Mouse (Mus musculus) hindbrain, embryonic 14.5 days (tissue): ENCODE measurements around the gene Sec61a1. TPM values are rescaled to one million over a fixed set of nuclear protein-coding genes. Genes with fewer than 3 reads are reported as not detected.

Source experiments
- ATAC-seq: fragments of 200-750 bp; cut with Nextera tagmentation; 2 replicates; pipeline ENCODE4 v1.8.0; 2017; ENCODE audit warnings: moderate number of reproducible peaks, mild to moderate bottlenecking, moderate TSS enrichment, moderate library complexity; ENCODE audit not compliant: low FRiP score
- DNase-seq: peaks from one replicate; pipeline ENCODE4 v3.0.0-alpha.2; 2015; ENCODE audit warnings: low spot score
- H3K27ac ChIP-seq: fragments of 300-500 bp; sonication (generic); 2 replicates; pipeline ENCODE4 v1.5.1; 2014; ENCODE audit warnings: mild to moderate bottlenecking, moderate library complexity
- H3K27me3 ChIP-seq: fragments of 300-500 bp; sonication (generic); 2 replicates; pipeline ENCODE4 v1.6.1; 2014; ENCODE audit warnings: mild to moderate bottlenecking, low read length, mixed read lengths; ENCODE audit not compliant: control insufficient read depth, insufficient read depth
- H3K36me3 ChIP-seq: fragments of 300-500 bp; sonication (generic); replicated peaks from 2 replicates; pipeline ENCODE4 v1.6.1; 2014; ENCODE audit not compliant: control insufficient read depth, insufficient read depth
- H3K4me1 ChIP-seq: fragments of 300-500 bp; sonication (generic); replicated peaks from 2 replicates; pipeline ENCODE4 v1.6.1; 2014; ENCODE audit warnings: antibody characterized with exemption, low read length, mixed read lengths; ENCODE audit not compliant: control insufficient read depth, insufficient read depth
- H3K4me2 ChIP-seq: fragments of 300-500 bp; sonication (generic); replicated peaks from 2 replicates; pipeline ENCODE4 v1.6.1; 2014; ENCODE audit warnings: mild to moderate bottlenecking, moderate library complexity
- H3K4me3 ChIP-seq: fragments of 300-500 bp; sonication (generic); replicated peaks from 2 replicates; pipeline ENCODE4 v1.5.1; 2014; ENCODE audit warnings: mild to moderate bottlenecking, low read length
- H3K9ac ChIP-seq: fragments of 300-500 bp; sonication (generic); 2 replicates; pipeline ENCODE4 v1.6.1; 2014
- H3K9me3 ChIP-seq: fragments of 300-500 bp; sonication (generic); 2 replicates; pipeline ENCODE4 v1.6.1; 2016; ENCODE audit warnings: low read length; ENCODE audit not compliant: control insufficient read depth
- WGBS: fragments of 180-500 bp; shearing (Covaris S2); extraction: QIAGEN DNeasy Blood & Tissue Kit; methylation state at CpG from one replicate; pipeline ENCODE4 v1.1.7; 2014; 5-methylcytosine and 5-hydroxymethylcytosine counted together
- polyA plus RNA-seq: library from polyadenylated mRNA; unstranded; fragments of >200 nt; fragmentation: Nextera tagmentation; extraction: Ambion mirVana; gene quantifications from 2 replicates; pipeline ENCODE4 v1.2.1, GENCODE M21; 2014

The Sec61a1 gene
- polyA plus RNA-seq, 1 experiment from 2014 or later, result 140 TPM

DNA sequence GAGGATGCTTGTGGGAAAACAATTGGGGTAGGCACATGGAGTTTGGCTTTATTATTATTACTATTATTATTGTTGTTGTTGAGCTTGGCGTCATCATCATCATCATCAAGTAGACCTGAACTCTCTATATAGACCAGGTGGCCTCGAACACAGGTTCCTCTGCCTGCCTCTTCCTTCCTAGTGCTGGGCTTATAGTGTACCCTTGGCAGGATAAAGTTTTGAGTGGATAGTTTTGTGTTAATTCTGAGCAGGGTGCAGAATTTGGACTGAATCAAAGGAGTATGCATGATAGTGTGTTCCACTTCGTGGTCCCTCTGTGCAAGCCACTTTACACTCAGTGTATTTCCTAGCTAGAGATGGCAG lies 18.3 kb downstream of the Sec61a1 start:
- no peaks in the 10 kb centered on the region for H3K27me3 ChIP-seq
- H3K4me1 ChIP-seq, result peaks cover 7% of the 10 kb centered on the region
- DNase-seq (no peak), ATAC-seq (peak; percentile 26; the same call in 1 of the 2 replicates)
- 0 out of 2 replicates have a peak overlapping the region, but pooled peaks have one; percentile 77 for H3K27ac ChIP-seq
- 9% methylated on average over 3 of the region's 3 CpGs for whole genome bisulfite sequencing
- H3K4me2 ChIP-seq, result peak overlapping the region; percentile 95
- peak overlapping the region; percentile 51 for H3K4me3 ChIP-seq
- H3K36me3 ChIP-seq, result peaks cover 56% of the 10 kb centered on the region
- no peak overlapping the region for H3K9ac ChIP-seq
- no peaks in the 10 kb centered on the region for H3K9me3 ChIP-seq

DNA sequence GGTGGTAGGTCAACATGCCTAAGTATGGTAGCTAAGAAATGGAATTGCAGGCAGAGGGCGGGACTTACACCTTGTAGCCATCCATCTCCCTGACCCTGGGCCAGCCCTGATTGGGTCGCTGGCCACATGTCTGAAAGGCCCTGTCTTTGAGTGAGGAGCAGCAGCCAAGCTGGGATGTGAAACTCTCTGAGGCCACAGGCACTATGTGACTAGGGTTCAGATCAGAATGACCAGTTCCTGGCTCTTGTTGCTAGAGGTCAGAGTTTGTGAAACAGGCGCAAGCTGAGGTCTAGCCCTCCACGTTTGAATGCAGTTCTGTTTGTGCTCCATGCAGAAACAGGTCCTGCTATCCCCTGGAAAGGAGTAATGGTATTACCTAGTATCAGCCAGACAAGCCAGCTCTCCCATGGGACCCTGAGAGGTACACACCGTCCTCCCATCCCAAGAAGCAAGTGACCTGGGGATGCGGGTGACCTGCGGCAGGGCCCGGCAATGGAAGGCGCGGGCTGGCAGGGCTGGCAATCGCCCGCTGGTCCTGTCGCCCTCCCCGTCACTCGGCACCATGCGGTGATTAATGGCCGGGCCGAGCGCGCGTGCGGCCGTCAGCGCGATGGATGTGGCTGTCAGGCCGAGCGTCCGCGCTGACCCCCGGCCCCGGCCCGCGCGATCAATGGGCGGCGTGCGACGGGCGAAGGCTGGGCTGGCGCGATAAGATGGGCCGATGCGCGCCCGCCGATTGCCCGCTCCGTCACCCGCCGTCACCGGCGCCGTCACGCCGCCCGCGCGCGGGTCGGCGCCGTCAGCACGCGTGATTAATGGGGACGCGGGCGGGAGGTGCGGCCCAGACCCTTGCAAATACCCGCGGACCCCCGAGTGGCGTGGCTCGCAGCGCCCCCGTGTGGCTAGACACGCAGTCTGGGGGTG lies 19.0 kb downstream of the Sec61a1 start:
- DNase-seq (peak; percentile 87), ATAC-seq (peak; percentile 89)
- WGBS, result 2% methylated on average over 76 of the region's 76 CpGs
- Histone ChIP-seq H3K4me2 (peak overlapping the region; percentile 95), H3K4me3 (peak overlapping the region; percentile 51), H3K27ac (peak overlapping the region; percentile 77), H3K9me3 (no peaks in the 10 kb centered on the region), H3K9ac (peak overlapping the region; percentile 85), H3K4me1 (peaks cover 7% of the 10 kb centered on the region), H3K36me3 (peaks cover 50% of the 10 kb centered on the region), H3K27me3 (no peaks in the 10 kb centered on the region)

DNA sequence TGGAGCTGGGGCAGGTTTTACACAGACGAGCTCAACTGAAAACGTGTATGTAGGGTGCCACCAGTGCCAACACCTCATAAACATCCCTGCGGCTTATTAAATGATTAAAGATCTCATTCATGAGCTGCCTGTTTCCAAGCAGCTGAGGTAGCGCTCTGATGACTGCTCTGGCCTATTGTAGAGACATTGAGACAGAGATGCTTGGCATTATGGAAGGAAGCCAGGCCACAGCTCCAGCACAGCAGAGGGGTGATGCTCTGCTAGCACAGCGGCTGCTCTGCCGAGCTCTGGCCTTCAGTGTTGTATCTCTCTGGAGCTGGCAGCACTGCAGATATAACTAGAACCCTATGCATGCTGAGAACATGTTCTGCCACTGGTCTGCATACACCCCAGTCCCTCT lies 25.0 kb downstream of the Sec61a1 start:
- DNase-seq, result no peak
- Histone ChIP-seq H3K9me3 (no peaks in the 10 kb centered on the region), H3K27me3 (no peaks in the 10 kb centered on the region), H3K4me2 (no peak overlapping the region), H3K27ac (no peak overlapping the region), H3K4me1 (no peaks in the 10 kb centered on the region), H3K4me3 (no peak overlapping the region), H3K9ac (no peak overlapping the region), H3K36me3 (peaks cover 34% of the 10 kb centered on the region)
- no peak for ATAC-seq
- WGBS, result 85% methylated on average over 6 of the region's 6 CpGs

DNA sequence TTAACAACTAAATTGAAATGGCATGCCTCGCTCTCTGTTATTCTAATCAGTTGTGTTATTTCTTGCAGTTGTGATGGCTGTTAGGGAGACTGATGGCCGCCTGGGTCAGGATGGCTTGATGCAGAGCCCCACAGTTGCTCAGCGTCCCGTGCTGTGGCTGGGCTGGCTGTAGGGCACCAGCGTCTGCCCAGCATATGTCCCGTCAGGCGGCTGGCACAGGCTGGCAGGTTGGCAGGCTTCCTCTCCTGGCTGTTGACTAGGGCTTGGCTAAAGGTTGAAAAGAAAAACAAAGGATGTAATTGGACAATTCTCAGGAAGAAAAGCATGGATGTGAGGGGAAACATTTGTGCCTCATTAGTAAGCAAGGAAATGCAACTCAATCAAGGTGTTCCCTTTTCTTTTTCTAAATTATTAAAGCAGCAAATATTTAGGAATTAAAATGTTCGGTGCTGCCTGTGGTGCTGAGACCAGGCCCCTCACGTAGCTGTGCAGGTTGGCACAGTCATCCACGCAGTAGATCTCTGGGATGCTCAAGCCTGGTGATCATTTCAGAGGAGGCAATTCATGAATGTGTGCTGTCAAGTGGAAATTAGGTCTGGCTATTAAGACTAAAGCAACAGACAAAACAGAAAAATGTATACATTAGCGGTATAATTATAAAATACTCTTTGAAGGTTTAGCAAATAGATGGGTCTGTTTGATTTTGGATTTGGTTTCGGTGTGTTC lies 27.9 kb downstream of the Sec61a1 start:
- 77% methylated on average over 12 of the region's 12 CpGs for WGBS
- Histone ChIP-seq H3K9me3 (no peaks in the 10 kb centered on the region), H3K4me1 (no peaks in the 10 kb centered on the region), H3K36me3 (peaks cover 24% of the 10 kb centered on the region), H3K4me2 (no peak overlapping the region), H3K9ac (no peak overlapping the region), H3K27ac (0 out of 2 replicates have a peak overlapping the region, but pooled peaks have one; percentile 16), H3K4me3 (no peak overlapping the region), H3K27me3 (no peaks in the 10 kb centered on the region)
- ATAC-seq, result 0 out of 2 replicates have a peak, but pooled peaks have one; percentile 40
- DNase-seq, result peak; percentile 58

DNA sequence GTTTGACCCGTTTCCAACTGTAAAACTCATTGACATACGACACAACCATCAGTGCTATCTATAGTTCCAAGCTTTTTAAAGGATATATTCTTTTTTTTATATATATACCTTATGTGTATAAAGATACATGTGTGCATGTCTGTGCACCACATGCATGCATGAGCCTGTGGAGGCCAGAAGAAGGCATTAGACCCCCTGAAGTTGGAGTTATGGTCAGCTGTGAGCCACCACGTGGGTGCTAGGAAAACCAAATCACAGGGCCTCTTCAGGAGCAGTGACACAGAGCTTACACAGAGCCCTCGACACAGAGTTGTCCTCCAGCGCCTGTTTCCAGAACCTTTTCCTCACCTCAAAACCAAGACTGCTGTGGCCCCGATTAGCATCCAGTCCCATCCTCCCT lies 28.9 kb downstream of the Sec61a1 start:
- H3K36me3 ChIP-seq, result peaks cover 32% of the 10 kb centered on the region

DNA sequence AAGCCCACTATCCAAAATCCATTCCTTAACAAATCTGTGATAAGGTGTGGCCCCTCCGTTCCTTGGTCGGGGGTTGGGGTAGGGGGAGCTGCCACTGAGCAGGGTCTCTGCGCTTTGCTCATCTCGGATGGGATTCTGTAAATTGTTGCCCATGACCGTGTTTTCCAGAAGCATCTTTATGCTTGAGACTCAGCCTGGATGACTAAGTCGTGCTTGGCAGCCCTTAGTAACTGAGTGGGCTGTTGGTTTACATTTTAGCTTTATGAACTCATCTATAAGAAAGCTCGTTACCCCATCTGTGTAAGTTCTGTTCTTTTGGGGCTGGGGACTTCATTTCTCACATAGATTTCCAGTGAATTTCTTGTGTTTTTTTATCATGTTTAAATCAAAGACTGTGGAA lies 29.7 kb downstream of the Sec61a1 start:
- H3K9ac ChIP-seq, result no peak overlapping the region
- no peak for ATAC-seq
- H3K9me3 ChIP-seq, result no peaks in the 10 kb centered on the region
- no peak overlapping the region for H3K4me3 ChIP-seq
- no peak overlapping the region for H3K4me2 ChIP-seq
- peaks cover 40% of the 10 kb centered on the region for H3K36me3 ChIP-seq
- no peak overlapping the region for H3K27ac ChIP-seq
- H3K4me1 ChIP-seq, result no peaks in the 10 kb centered on the region
- no peak for DNase-seq
- WGBS, result 92% methylated on average over 7 of the region's 7 CpGs
- no peaks in the 10 kb centered on the region for H3K27me3 ChIP-seq

More for the DNA sequence above, 28.9 kb downstream of the Sec61a1 start:
- H3K27me3 ChIP-seq, result no peaks in the 10 kb centered on the region
- H3K27ac ChIP-seq, result no peak overlapping the region
- H3K9me3 ChIP-seq, result no peaks in the 10 kb centered on the region
- 91% methylated on average over 6 of the region's 6 CpGs for WGBS
- ATAC-seq, result no peak
- no peaks in the 10 kb centered on the region for H3K4me1 ChIP-seq
- no peak overlapping the region for H3K4me2 ChIP-seq
- H3K9ac ChIP-seq, result no peak overlapping the region
- DNase-seq, result no peak
- no peak overlapping the region for H3K4me3 ChIP-seq

DNA sequence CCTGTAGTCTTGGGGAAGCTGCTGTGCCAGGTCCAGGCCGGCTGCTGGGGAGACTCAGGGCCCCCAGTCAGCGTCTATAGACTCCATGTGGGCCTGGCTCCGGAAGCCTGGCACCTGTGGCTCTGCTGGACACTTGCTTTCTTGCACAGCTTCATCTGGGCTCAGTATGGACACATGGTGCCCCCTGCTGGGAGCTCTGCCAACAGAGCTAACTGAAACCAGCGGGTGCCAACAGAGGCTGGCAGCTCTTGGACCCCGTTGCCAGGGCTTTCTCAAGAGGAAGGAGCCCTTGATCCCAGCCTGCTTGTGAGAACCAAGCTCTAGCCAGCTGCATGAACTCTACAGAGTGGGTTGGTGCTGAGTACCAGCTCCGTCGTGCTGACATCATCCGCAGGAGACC lies 31.8 kb downstream of the Sec61a1 start:
- Histone ChIP-seq H3K36me3 (peaks cover 56% of the 10 kb centered on the region), H3K4me3 (no peak overlapping the region)

DNA sequence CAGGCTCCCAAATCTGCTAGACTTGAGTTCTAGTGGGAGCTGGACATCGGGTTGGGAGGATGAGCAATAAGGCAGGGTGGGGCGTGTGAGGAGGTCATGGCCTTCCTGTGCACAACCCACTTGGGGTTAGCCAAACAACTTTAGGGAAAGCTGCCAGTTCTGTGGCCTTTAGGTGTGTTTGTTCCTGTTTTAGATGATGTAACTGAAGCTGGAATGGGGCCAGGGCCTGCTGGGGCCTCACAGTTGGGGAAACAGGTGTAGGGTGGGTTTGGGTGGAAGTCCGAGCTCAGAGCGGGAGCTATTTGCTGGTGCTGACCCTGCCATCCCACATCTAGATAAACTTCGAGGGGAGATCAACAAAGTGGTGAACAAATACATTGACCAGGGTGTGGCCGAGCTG lies 33.3 kb downstream of the Sec61a1 start:
- H3K9ac ChIP-seq, result no peak overlapping the region
- peaks cover 64% of the 10 kb centered on the region for H3K36me3 ChIP-seq
- no peak for DNase-seq
- 90% methylated on average over 6 of the region's 6 CpGs for WGBS
- no peaks in the 10 kb centered on the region for H3K4me1 ChIP-seq
- H3K4me3 ChIP-seq, result no peak overlapping the region
- ATAC-seq, result no peak
- H3K9me3 ChIP-seq, result no peaks in the 10 kb centered on the region
- no peak overlapping the region for H3K27ac ChIP-seq
- no peaks in the 10 kb centered on the region for H3K27me3 ChIP-seq
- no peak overlapping the region for H3K4me2 ChIP-seq

More for the DNA sequence above, 31.8 kb downstream of the Sec61a1 start:
- Histone ChIP-seq H3K27me3 (no peaks in the 10 kb centered on the region), H3K9ac (no peak overlapping the region), H3K4me1 (no peaks in the 10 kb centered on the region), H3K4me2 (no peak overlapping the region), H3K9me3 (no peaks in the 10 kb centered on the region), H3K27ac (no peak overlapping the region)
- 84% methylated on average over 8 of the region's 8 CpGs for WGBS
- peak; percentile 73 for DNase-seq
- ATAC-seq, result peak; percentile 64; the same call in 1 of the 2 replicates

DNA sequence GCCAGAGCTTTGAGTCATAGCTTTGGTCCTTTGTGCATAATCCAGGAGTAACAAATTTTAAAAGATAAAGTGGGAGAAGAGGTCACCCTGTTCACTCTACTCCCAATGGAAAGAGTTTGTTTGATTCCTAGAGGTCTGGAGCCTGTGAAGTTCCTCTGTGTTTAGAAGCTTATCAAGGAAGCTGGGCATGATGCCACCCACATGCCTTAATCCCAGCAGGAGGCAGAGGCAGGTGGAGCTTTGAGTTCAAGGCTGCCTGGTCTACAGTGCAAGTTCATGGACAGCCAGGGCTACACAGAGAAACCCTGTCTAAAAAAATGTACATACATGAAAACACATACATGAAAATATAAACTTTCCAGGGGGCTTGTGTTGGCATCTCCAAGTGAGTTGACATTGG lies 34.8 kb downstream of the Sec61a1 start:
- no peak for ATAC-seq
- Histone ChIP-seq H3K4me2 (no peak overlapping the region), H3K27ac (no peak overlapping the region), H3K27me3 (no peaks in the 10 kb centered on the region), H3K4me3 (no peak overlapping the region), H3K36me3 (peaks cover 78% of the 10 kb centered on the region), H3K4me1 (no peaks in the 10 kb centered on the region), H3K9me3 (no peaks in the 10 kb centered on the region), H3K9ac (no peak overlapping the region)
- no peak for DNase-seq
